Mouse (Mus musculus): ENCODE results near the gene Pcgf2. TPM values are rescaled to one million over a fixed set of nuclear protein-coding genes. Genes with fewer than 3 reads are reported as not detected.

Gene Pcgf2
- polyA plus RNA-seq, 1 experiment from 2014 or later = 1.4 TPM

DNA sequence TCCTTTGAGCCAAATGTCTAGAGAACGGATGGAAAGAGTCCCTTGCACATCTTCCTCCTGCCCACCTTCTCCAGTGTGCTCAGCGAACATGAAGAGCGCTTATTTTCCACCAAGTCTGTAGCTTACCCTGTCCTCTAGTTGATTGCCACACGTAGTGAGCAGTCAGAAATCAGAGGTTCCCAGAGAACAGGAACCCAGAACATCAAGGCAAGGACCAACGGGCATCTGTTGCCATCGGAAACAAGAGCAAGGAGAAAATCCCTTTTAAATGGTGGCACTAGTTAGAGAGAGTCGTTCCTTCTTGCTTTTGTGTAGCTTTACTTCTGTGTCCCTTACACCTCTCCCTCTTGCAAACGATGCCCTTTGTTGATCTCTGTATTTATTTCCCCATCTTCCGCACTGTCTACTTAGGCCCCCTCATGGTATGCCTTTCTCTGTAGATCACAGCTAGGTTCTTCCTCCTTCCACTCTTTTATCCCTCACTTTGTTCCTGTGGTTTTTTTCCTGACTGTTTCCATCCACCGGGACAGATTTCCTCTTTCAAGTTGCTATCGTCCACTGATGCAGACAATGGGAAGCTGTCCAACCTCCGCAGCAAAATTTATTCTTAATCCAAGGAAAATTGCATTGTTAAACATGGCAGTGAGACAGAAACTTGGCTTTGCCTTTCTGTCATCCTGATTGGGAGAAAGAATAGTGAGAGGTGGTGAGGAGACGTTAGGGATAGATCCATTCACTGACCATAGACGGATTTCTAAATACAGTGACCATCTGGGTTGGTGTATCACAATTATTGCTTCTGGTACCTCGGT is 1.5 kb upstream of the Pcgf2 start:
- no peak overlapping the region for H3K27ac ChIP-seq (replicated peaks)
- peaks cover 17% of the 10 kb centered on the region for H3K36me3 ChIP-seq (replicated peaks)
- WGBS (ENCODE audit: insufficient replicate concordance) = 36% methylated on average over 15 of the region's 15 CpGs
- H3K9me3 ChIP-seq (replicated peaks) = no peaks in the 10 kb centered on the region
- ATAC-seq (ENCODE audit: insufficient read depth) = no peak
- H3K4me1 ChIP-seq (replicated peaks) = peaks cover 70% of the 10 kb centered on the region
- H3K9ac ChIP-seq = no peak overlapping the region; the same call in 1 of the 2 replicates
- peak overlapping the region; percentile 91 for H3K4me3 ChIP-seq (replicated peaks)
- peaks cover 61% of the 10 kb centered on the region for H3K27me3 ChIP-seq
- H3K4me2 ChIP-seq = peak overlapping the region; percentile 92

DNA sequence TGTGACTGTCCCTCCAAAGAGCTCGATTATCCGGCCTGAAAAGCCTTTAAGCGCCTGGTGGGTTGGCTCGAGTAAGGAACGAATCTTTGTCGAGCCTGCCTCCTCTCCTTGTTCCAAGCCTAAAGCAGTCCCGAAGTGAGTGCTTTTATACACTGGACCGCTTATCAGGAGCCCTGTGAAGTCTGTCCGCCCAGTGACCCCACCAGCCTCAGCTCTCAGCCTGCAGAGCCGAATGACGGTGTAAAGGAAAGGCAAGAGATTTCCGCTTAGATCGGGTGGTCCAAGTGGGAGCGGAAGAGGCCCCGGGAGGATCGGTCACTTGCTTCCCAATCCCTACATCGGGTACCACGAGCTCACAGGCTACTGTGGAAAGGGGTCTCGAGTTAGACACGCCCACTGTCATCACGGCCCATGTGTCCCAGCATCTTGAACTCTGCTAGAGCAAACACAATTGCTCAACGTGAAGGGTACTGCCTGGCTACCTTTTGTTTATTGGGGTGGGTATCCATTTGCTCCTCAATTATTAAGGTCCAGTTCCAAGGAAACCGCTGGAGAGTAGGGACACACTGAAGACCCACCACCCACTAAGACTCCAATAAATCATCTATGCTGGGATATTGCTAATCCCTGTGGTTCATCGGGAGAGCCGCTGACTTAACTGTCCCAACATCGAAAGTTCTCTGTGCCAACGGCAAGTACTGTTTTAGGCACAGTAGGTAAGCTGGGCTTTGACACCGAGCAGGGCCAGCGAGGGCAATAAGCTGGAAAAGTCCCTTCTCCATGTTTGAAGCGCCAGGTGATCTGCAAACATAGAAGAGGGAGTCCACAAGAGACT is 666 bp upstream of the Pcgf2 start:
- peak overlapping the region; percentile 64; the same call in 1 of the 2 replicates for H3K27ac ChIP-seq (replicated peaks)
- H3K9ac ChIP-seq = peak overlapping the region; percentile 39; the same call in 1 of the 2 replicates
- WGBS (ENCODE audit: insufficient replicate concordance) = 18% methylated on average over 30 of the region's 30 CpGs

DNA sequence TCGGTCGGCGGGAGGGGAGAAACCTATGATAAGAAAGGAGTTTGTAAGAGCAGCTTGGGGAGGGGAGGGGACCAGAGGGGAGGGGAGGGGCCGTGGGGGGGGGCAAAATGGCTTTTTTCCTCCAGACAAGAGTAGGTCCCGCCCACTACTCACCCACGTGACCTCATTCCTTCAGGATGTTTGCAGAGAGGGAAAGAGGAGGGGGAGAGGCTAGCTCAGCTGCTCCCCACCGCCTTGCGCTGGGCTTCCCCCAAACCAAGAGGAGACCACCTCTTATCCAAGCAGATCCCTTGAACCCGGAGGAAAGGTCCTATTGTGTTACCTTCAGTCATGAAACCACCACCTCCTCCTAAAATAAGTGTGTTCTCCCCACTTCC is 683 bp downstream of the Pcgf2 start:
- WGBS (ENCODE audit: insufficient replicate concordance) = 0% methylated on average over 6 of the region's 9 CpGs
- no peak for ATAC-seq (ENCODE audit: insufficient read depth)

More for the DNA sequence above, 666 bp upstream of the Pcgf2 start:
- H3K9me3 ChIP-seq (replicated peaks) = no peaks in the 10 kb centered on the region
- peak overlapping the region; percentile 92 for H3K4me2 ChIP-seq
- H3K36me3 ChIP-seq (replicated peaks) = 0 out of 2 replicates have a peak, but pooled peaks cover 9% of the 10 kb centered on the region
- H3K27me3 ChIP-seq = peaks cover 66% of the 10 kb centered on the region
- ATAC-seq (ENCODE audit: insufficient read depth) = no peak
- H3K4me1 ChIP-seq (replicated peaks) = peaks cover 70% of the 10 kb centered on the region
- peak overlapping the region; percentile 59 for H3K4me3 ChIP-seq (replicated peaks)

DNA sequence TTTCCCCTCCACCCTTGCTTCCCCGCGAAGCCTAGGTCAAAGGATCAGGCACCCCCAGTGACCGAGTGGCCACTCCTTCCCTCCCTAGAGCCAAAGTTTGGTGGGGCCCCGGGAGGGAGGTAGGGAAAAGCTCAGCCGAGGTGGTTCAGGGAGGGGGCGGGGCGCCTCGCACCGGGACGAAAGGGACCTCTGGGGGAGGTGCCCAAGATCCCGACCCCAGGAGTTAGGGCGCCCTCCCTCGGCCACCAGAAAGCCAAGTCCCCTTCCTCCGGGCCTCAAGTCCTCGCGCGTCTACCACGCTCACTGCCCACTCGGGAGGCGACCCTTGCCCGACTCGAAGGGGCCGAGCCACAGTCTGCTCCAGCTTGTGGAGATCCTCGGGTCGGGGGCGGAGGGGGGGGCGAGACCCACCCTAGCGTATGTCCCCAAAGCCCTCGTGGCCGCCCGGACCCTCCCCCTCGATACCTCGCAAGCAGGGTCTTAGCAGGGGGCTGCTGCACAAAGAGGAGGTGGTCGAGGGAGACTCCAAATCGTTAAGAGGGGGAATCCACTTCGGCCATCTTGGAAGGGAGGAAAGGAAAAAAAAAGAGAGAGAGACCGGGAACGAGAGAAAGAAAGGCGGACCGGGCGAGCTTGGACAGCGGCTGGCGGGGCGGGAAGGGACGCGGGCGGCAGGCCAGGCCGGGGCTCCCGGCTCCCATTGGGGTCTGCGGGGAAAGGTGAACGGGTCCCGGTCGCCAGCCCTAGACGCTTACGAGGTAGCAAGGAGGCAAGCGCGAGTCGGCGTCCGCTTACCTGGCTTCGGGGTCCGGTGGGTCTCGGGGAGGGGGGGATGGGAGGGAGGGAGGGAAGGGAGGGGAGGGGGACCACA is 1.3 kb downstream of the Pcgf2 start:
- Histone ChIP-seq H3K4me2 (peak overlapping the region; percentile 92), H3K9me3 (replicated peaks) (no peaks in the 10 kb centered on the region), H3K36me3 (replicated peaks) (no peaks in the 10 kb centered on the region), H3K9ac (peak overlapping the region; percentile 52), H3K4me3 (replicated peaks) (peak overlapping the region; percentile 59), H3K27me3 (peaks cover 66% of the 10 kb centered on the region), H3K4me1 (replicated peaks) (peaks cover 71% of the 10 kb centered on the region), H3K27ac (replicated peaks) (peak overlapping the region; percentile 48; the same call in 1 of the 2 replicates)
- WGBS (ENCODE audit: insufficient replicate concordance) = under 1% methylated on average over 55 of the region's 63 CpGs
- no peak for ATAC-seq (ENCODE audit: insufficient read depth)

More for the DNA sequence above, 683 bp downstream of the Pcgf2 start:
- peak overlapping the region; percentile 59 for H3K4me3 ChIP-seq (replicated peaks)
- peaks cover 66% of the 10 kb centered on the region for H3K27me3 ChIP-seq
- H3K4me1 ChIP-seq (replicated peaks) = peaks cover 73% of the 10 kb centered on the region
- no peaks in the 10 kb centered on the region for H3K9me3 ChIP-seq (replicated peaks)
- H3K9ac ChIP-seq = peak overlapping the region; percentile 39; the same call in 1 of the 2 replicates
- H3K27ac ChIP-seq (replicated peaks) = peak overlapping the region; percentile 64
- H3K36me3 ChIP-seq (replicated peaks) = no peaks in the 10 kb centered on the region
- peak overlapping the region; percentile 92 for H3K4me2 ChIP-seq

DNA sequence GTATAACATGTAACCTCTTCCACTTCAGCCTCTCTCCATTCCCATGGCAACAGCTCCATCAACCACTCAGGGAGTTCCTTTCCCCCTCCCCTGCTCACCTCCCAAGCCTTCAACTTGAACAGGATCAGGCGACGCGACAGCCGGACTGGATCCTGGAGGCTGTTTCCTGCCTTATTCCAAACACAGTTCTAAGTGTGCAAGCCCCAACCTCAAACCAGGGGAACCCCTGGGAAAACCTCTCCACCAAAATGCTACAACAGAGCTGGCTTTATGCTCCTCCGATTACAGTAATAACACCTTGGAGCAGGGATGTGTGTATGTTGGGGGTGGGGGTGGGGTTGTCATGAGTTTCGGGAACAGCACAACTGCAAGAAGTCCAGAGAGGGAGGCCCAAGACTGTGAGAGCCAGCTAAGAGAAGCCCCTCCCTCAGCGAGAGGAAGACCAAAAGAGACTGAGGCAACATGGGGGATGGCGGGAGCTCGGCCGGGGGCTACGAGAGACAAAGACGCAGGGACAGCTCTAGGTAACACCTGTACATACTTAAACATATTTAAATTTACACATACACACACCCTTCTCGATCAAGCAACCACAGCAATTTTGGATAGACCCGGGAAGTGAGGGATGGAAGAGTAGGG is 2.3 kb downstream of the Pcgf2 start:
- peak overlapping the region; percentile 52; the same call in 1 of the 2 replicates for H3K9ac ChIP-seq
- peaks cover 66% of the 10 kb centered on the region for H3K27me3 ChIP-seq
- H3K36me3 ChIP-seq (replicated peaks) = no peaks in the 10 kb centered on the region
- H3K4me1 ChIP-seq (replicated peaks) = peaks cover 71% of the 10 kb centered on the region
- ATAC-seq (ENCODE audit: insufficient read depth) = no peak
- H3K27ac ChIP-seq (replicated peaks) = no peak overlapping the region
- no peaks in the 10 kb centered on the region for H3K9me3 ChIP-seq (replicated peaks)
- H3K4me2 ChIP-seq = peak overlapping the region; percentile 92
- H3K4me3 ChIP-seq (replicated peaks) = peak overlapping the region; percentile 59
- WGBS (ENCODE audit: insufficient replicate concordance) = 30% methylated on average over 14 of the region's 14 CpGs

DNA sequence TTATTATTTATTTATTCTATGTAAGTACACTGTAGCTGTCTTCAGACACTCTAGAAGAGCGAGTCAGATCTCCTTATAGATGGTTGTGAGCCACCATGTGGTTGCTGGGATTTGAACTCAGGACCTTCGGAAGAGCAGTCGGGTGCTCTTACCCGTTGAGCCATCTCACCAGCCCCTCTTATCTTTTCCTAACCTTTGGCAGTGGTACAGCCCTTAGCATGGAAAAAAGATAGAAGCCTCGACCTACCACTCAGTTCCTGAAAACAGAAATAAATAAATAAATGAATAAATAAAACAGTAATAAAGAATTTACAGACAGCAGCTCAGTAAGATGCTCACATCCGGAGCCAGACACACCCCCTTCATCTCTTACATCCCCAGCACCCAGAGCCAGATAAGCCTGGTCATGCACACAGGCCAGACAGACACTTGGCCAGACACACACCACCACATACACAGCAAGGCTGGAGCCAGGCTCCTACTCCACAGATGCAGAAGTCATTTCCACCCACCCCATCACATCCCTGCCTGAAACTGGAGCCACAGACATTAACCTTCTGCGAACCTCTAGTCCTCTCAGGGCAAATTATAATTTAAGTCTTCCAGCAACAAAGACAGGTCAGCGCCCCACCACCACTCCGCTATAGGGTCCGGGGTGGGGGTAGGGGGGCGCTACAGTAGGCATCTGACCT is 3.0 kb downstream of the Pcgf2 start:
- Histone ChIP-seq H3K4me2 (peak overlapping the region; percentile 92; the same call in 1 of the 2 replicates), H3K27me3 (peaks cover 60% of the 10 kb centered on the region), H3K9ac (no peak overlapping the region), H3K36me3 (replicated peaks) (no peaks in the 10 kb centered on the region), H3K4me3 (replicated peaks) (no peak overlapping the region), H3K9me3 (replicated peaks) (no peaks in the 10 kb centered on the region), H3K4me1 (replicated peaks) (peaks cover 66% of the 10 kb centered on the region), H3K27ac (replicated peaks) (no peak overlapping the region)
- ATAC-seq (ENCODE audit: insufficient read depth) = no peak
- 55% methylated on average over 11 of the region's 11 CpGs for WGBS (ENCODE audit: insufficient replicate concordance)

DNA sequence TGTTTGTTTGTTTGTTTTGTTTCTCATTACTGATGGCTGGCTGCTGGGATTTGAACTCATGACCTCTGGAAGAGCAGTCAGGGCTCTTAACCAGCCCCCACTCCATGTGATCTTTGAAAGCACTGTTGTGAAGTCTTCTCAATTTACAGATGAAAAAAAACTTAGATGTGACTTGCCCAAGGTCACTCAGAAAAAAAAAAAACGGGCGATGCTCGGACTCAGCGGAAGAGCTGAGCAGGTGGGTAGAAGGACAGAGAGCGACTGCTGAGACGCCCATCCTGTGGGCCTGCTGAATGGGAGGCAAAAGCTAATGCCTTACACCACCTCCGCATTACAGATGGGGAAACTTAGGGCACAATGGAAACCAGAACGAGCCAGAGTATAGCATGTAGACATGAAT is 3.6 kb downstream of the Pcgf2 start:
- no peak overlapping the region for H3K9ac ChIP-seq
- H3K4me3 ChIP-seq (replicated peaks) = no peak overlapping the region
- no peaks in the 10 kb centered on the region for H3K9me3 ChIP-seq (replicated peaks)
- no peak for ATAC-seq (ENCODE audit: insufficient read depth)
- H3K27me3 ChIP-seq = peaks cover 54% of the 10 kb centered on the region
- no peaks in the 10 kb centered on the region for H3K36me3 ChIP-seq (replicated peaks)
- peaks cover 59% of the 10 kb centered on the region for H3K4me1 ChIP-seq (replicated peaks)
- WGBS (ENCODE audit: insufficient replicate concordance) = 75% methylated on average over 8 of the region's 8 CpGs
- no peak overlapping the region for H3K27ac ChIP-seq (replicated peaks)
- H3K4me2 ChIP-seq = no peak overlapping the region

DNA sequence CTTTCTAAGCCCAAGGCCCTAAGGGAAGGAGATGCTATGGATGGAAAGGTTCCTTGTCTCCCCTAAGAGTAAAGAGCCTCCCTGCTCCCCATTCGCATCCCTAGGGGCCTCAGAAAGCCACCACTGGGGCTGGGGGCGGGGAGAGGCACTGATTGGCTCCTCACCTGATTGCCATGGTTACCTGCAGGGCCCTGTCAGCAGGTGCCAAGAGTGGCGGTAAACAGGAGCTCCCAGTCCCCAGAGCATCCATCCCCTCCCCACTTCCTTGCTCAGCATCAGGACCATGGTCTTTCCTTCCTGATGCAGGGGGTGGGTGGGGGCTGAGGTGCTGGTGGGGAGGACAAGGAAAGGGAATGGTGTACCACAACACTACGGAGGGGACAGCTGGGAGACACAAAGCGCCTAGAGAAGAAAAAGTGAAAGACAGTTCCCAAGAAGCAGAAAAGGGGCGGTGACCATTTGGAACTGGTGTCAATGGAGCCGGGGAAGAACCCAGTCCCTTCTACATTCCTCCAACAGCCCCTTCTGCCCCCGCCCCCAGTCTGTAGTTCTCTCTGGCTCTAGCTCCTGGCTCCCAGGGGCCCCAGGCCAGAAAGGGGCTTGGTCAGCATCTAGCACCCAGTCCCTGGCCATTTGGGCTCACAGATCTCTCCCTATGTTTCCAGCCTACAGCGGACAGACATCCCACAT is 4.4 kb downstream of the Pcgf2 start:
- H3K27ac ChIP-seq (replicated peaks) = no peak overlapping the region
- H3K27me3 ChIP-seq = peaks cover 46% of the 10 kb centered on the region
- no peak overlapping the region for H3K4me3 ChIP-seq (replicated peaks)
- H3K9ac ChIP-seq = no peak overlapping the region
- H3K9me3 ChIP-seq (replicated peaks) = no peaks in the 10 kb centered on the region
- no peak overlapping the region for H3K4me2 ChIP-seq
- no peaks in the 10 kb centered on the region for H3K36me3 ChIP-seq (replicated peaks)
- peaks cover 52% of the 10 kb centered on the region for H3K4me1 ChIP-seq (replicated peaks)
- 59% methylated on average over 9 of the region's 9 CpGs for WGBS (ENCODE audit: insufficient replicate concordance)
- ATAC-seq (ENCODE audit: insufficient read depth) = no peak

DNA sequence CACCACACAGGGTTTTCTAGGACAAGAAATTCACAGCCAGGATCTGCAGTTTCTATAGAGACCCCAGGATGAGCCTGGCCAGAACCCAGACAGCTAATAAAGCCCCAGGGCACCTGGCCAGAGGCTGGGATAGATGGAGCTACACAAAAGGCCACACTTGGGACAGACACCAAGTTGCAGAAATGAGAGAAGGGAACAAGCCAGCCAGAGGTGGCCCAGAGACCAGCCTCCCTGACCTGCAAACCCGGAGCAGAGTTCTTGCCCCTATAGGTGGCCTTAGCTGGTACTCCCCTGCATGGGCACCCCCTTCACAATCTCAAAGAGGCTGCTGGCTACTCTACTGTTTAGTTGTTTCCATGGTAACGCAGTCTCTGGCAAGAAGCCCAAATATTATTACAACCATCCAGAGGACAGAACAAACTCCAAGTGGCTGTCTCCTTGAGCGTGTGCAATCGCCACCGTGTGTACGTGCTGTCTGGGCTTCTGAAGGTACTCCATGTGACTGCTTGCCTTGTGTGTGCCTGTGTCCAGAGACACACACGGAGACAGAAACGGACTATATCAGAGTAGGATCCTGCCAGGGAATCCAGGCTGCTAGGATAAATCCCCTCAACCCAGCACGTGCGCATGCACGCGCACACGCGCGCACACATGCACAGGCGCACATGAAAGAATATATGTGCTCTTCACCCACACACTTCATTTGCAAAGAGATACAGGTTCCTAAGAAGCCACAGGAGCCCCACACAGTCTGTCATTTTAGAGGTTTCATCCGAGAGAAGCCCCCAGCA is 5.2 kb downstream of the Pcgf2 start:
- no peak overlapping the region for H3K4me3 ChIP-seq (replicated peaks)
- WGBS (ENCODE audit: insufficient replicate concordance) = 75% methylated on average over 17 of the region's 17 CpGs
- H3K4me1 ChIP-seq (replicated peaks) = peaks cover 45% of the 10 kb centered on the region
- H3K36me3 ChIP-seq (replicated peaks) = no peaks in the 10 kb centered on the region
- H3K9me3 ChIP-seq (replicated peaks) = no peaks in the 10 kb centered on the region
- no peak overlapping the region for H3K4me2 ChIP-seq
- H3K9ac ChIP-seq = no peak overlapping the region
- peaks cover 38% of the 10 kb centered on the region for H3K27me3 ChIP-seq
- 0 out of 2 replicates have a peak overlapping the region, but pooled peaks have one; percentile 1 for H3K27ac ChIP-seq (replicated peaks)
- ATAC-seq (ENCODE audit: insufficient read depth) = no peak

Measured in liver, embryonic 15.5 days (tissue).